ENCODE assay signal across 12 mouse cellular contexts in genomic region chr11:97365556-97365955, GRCm38 (mm10). TPM values are rescaled to one million over a fixed set of nuclear protein-coding genes. Genes with fewer than 3 reads are reported as not detected.
DNase-seq lines count a peak whose midpoint lies in the region; ATAC-seq and TF ChIP-seq lines count a peak whose summit lies in the region.
"Had no signal": no experiment of that assay in that cellular context is flagged by ENCODE, and none has a peak within 500 bp of the region (broad histone marks: within the 10 kb centered on the region; RNA-seq: fewer than 3 reads in every experiment).

No protein-coding gene starts in this region.

- ATAC-seq in liver, embryonic 15.5 days (ENCODE audit: insufficient read depth) = no peak
- no peak for ATAC-seq in hindbrain, embryonic 15.5 days (ENCODE audit: low FRiP score, low read depth)
- no peak for ATAC-seq in neural tube, embryonic 13.5 days (ENCODE audit: low read depth)

- peak in 1 of 2 experiments; percentile 61 for DNase-seq in cerebellum, adult 2 months
- DNase-seq in cerebellum, adult 9-11 months = no peak
- no peak for DNase-seq in liver
- DNase-seq in adrenal gland, postnatal 14 days = no peak
- DNase-seq in T-cell, adult 2 months (ENCODE audit: low spot score) = no peak
- DNase-seq: heart, adult 2 months; spleen, adult 18-20 months had no signal

- no peaks in the 10 kb centered on the region for H3K9me3 ChIP-seq in liver, embryonic 15.5 days (replicated peaks)
- H3K9me3 ChIP-seq in hindbrain, embryonic 15.5 days = no peaks in the 10 kb centered on the region
- no peaks in the 10 kb centered on the region for H3K9me3 ChIP-seq in neural tube, embryonic 13.5 days

- H3K27ac ChIP-seq in cerebellum, adult 2 months (ENCODE audit: insufficient read depth, low read length) = peak overlapping the region; percentile 32
- H3K27ac ChIP-seq in liver, embryonic 15.5 days (replicated peaks) = no peak overlapping the region
- H3K27ac ChIP-seq in hindbrain, embryonic 15.5 days (replicated peaks) = 0 out of 2 replicates have a peak overlapping the region, but pooled peaks have one; percentile 12
- H3K27ac ChIP-seq in neural tube, embryonic 13.5 days (replicated peaks) = peak overlapping the region; percentile 64
- H3K27ac ChIP-seq: heart, adult 2 months had no signal

- H3K36me3 ChIP-seq in liver, embryonic 15.5 days (replicated peaks) = peaks cover 9% of the 10 kb centered on the region; the same call in 1 of the 2 replicates
- no peaks in the 10 kb centered on the region for H3K36me3 ChIP-seq in hindbrain, embryonic 15.5 days
- no peaks in the 10 kb centered on the region; the same call in 1 of the 2 replicates for H3K36me3 ChIP-seq in neural tube, embryonic 13.5 days

- H3K4me2 ChIP-seq in liver, embryonic 15.5 days = peak overlapping the region; percentile 98; the same call in 1 of the 2 replicates
- H3K4me2 ChIP-seq in hindbrain, embryonic 15.5 days = peak overlapping the region; percentile 95
- H3K4me2 ChIP-seq in neural tube, embryonic 13.5 days = peak overlapping the region; percentile 92

- no peak overlapping the region for H3K9ac ChIP-seq in liver, embryonic 15.5 days
- peak overlapping the region; percentile 32; the same call in 1 of the 2 replicates for H3K9ac ChIP-seq in hindbrain, embryonic 15.5 days
- H3K9ac ChIP-seq in neural tube, embryonic 13.5 days = peak overlapping the region; percentile 99

- no peak for TF ChIP-seq CTCF in cerebellum, adult 2 months (IDR thresholded peaks at IDR 0.05; ENCODE audit: borderline replicate concordance, insufficient read depth, low read depth, low read length)

- H3K27me3 ChIP-seq in cerebellum, adult 2 months (ENCODE audit: control insufficient read depth, insufficient read depth, low read length) = no peaks in the 10 kb centered on the region
- no peaks in the 10 kb centered on the region for H3K27me3 ChIP-seq in liver, embryonic 15.5 days
- H3K27me3 ChIP-seq in hindbrain, embryonic 15.5 days = no peaks in the 10 kb centered on the region
- H3K27me3 ChIP-seq in neural tube, embryonic 13.5 days = no peaks in the 10 kb centered on the region

- peaks cover 19% of the 10 kb centered on the region for H3K4me1 ChIP-seq in cerebellum, adult 2 months (ENCODE audit: control insufficient read depth, insufficient read depth, low read length)
- peaks cover 45% of the 10 kb centered on the region for H3K4me1 ChIP-seq in liver, embryonic 15.5 days (replicated peaks)
- peaks cover 54% of the 10 kb centered on the region for H3K4me1 ChIP-seq in hindbrain, embryonic 15.5 days (replicated peaks)
- H3K4me1 ChIP-seq in neural tube, embryonic 13.5 days (replicated peaks) = peaks cover 58% of the 10 kb centered on the region

- WGBS in cerebellum, adult 2 months = 4% methylated on average over 1 of the region's 1 CpGs
- 50% methylated on average over 1 of the region's 1 CpGs for WGBS in liver, embryonic 15.5 days (ENCODE audit: insufficient replicate concordance)
- 53% methylated on average over 1 of the region's 1 CpGs for WGBS in hindbrain, embryonic 15.5 days
- WGBS in neural tube, embryonic 13.5 days = 82% methylated on average over 1 of the region's 1 CpGs

- H3K4me3 ChIP-seq in cerebellum, adult 2 months (replicated peaks; ENCODE audit: insufficient read depth, low read depth, low read length) = peak overlapping the region; percentile 50
- no peak overlapping the region for H3K4me3 ChIP-seq in liver, embryonic 15.5 days (replicated peaks)
- H3K4me3 ChIP-seq in hindbrain, embryonic 15.5 days = peak overlapping the region; percentile 99
- H3K4me3 ChIP-seq in neural tube, embryonic 13.5 days = peak overlapping the region; percentile 99
- H3K4me3 ChIP-seq: heart, adult 2 months had no signal

- TF ChIP-seq POLR2A in cerebellum, adult 2 months (IDR thresholded peaks at IDR 0.05; ENCODE audit: borderline replicate concordance, insufficient read depth, low read length) = no peak

RNA-seq across cellular contexts. Expression of gene Socs7, which starts 3.2 kb away (rescaled TPM):
- 54.3 and 61.2 TPM in 2 replicates for polyA plus RNA-seq in cerebellum, adult 2 months (2012; rRNA removed)
- 1.1 and 1.3 TPM in 2 replicates for polyA plus RNA-seq in liver, embryonic 15.5 days (2015; fragmentation: Nextera tagmentation; extraction: Ambion mirVana)
- polyA plus RNA-seq in hindbrain, embryonic 15.5 days (2015; fragmentation: Nextera tagmentation; extraction: Ambion mirVana) = 9.0 and 9.5 TPM in 2 replicates
- polyA plus RNA-seq in neural tube, embryonic 13.5 days (2015; fragmentation: Nextera tagmentation; extraction: Ambion mirVana) = 7.8 and 8.9 TPM in 2 replicates
- total RNA-seq in adrenal gland, postnatal 14 days (2021) = 18.3 TPM in 2 replicates

RNA-seq across cellular contexts. Expression of gene Gpr179, which starts 13.7 kb away (rescaled TPM):
- 0.62 and 0.87 TPM in 2 replicates for polyA plus RNA-seq in cerebellum, adult 2 months (2012; rRNA removed)
- polyA plus RNA-seq in liver, embryonic 15.5 days (2015; fragmentation: Nextera tagmentation; extraction: Ambion mirVana) = 0.01 TPM in 1 of 2 replicates, not detected in the other
- polyA plus RNA-seq in hindbrain, embryonic 15.5 days (2015; fragmentation: Nextera tagmentation; extraction: Ambion mirVana) = 0.12 and 0.30 TPM in 2 replicates
- 0.43 and 0.66 TPM in 2 replicates for polyA plus RNA-seq in neural tube, embryonic 13.5 days (2015; fragmentation: Nextera tagmentation; extraction: Ambion mirVana)
- 2.8 and 3.3 TPM in 2 replicates for total RNA-seq in adrenal gland, postnatal 14 days (2021)
- total RNA-seq: neutrophil, adult 5-6 weeks had no signal
- polyA plus RNA-seq: heart, adult 2 months; liver, embryonic 16.5 days had no signal

RNA-seq across cellular contexts. Expression of gene Arhgap23, which starts 49.8 kb away (rescaled TPM):
- 68.9 and 77.2 TPM in 2 replicates for polyA plus RNA-seq in cerebellum, adult 2 months (2012; rRNA removed)
- polyA plus RNA-seq in liver, embryonic 15.5 days (2015; fragmentation: Nextera tagmentation; extraction: Ambion mirVana) = 6.6 and 9.4 TPM in 2 replicates
- polyA plus RNA-seq in hindbrain, embryonic 15.5 days (2015; fragmentation: Nextera tagmentation; extraction: Ambion mirVana) = 9.9 and 10.1 TPM in 2 replicates
- 6.8 and 7.4 TPM in 2 replicates for polyA plus RNA-seq in neural tube, embryonic 13.5 days (2015; fragmentation: Nextera tagmentation; extraction: Ambion mirVana)
- total RNA-seq in adrenal gland, postnatal 14 days (2021) = 31.4 and 32.8 TPM in 2 replicates

RNA-seq across cellular contexts. Expression of gene Mrpl45, which starts 50.0 kb away (rescaled TPM):
- 37.8 and 40.6 TPM in 2 replicates for polyA plus RNA-seq in cerebellum, adult 2 months (2012; rRNA removed)
- polyA plus RNA-seq in liver, embryonic 15.5 days (2015; fragmentation: Nextera tagmentation; extraction: Ambion mirVana) = 21.4 and 24.4 TPM in 2 replicates
- polyA plus RNA-seq in hindbrain, embryonic 15.5 days (2015; fragmentation: Nextera tagmentation; extraction: Ambion mirVana) = 36.8 and 38.2 TPM in 2 replicates
- 38.2 and 43.8 TPM in 2 replicates for polyA plus RNA-seq in neural tube, embryonic 13.5 days (2015; fragmentation: Nextera tagmentation; extraction: Ambion mirVana)
- total RNA-seq in adrenal gland, postnatal 14 days (2021) = 43.5 and 46.0 TPM in 2 replicates
